Mouse (Mus musculus) c-Kit-positive CD71-positive TER-119-positive erythroid progenitor cells, embryonic 14.5 days (primary cell): ENCODE data around the gene Nmnat2.

ENCODE experiments used
- DNase-seq: peaks from one replicate; pipeline ENCODE4 v3.0.0-alpha.2; 2013; ENCODE audit warnings: low spot score

Nmnat2 gene

DNA sequence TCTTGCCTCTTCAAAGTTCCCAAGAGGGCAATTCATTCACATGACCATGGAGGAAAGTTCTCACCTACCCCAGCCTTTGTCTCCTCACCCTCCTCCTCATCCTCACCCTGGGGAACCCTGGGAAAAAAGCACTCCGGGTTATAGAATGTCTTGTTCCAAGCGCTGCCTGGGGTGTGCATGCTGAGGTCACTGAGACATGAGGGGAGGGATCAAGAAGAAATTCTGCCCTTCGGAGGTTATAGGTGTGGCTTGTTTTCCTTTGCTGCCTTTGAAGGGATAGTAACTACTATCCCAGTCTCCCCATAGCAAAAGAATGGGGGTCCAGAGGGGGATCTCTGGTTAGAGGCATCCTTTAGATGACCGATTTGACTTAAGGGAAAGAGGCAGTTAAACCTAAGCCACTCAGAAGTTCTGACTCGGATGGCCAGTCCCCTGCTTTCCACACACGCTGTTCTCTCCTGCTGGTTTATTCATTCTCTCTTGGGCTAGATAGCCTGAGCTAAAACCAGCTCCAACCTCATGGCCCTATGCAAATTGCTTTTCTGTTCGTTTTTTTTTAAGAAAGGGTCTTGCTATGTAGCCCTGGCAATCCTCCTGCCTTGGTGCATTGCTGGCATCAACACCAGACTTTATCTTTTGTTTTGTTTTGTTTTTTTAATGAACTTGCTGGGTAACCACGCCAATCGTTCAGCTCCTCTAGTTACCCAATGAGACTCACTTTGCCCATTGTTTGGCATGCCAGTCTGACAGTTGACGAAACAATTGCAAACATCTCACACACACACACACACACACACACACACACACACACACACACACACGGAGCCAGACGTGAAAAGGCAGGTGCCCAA is 139.7 kb downstream of the Nmnat2 start:
- no peak for DNase-seq

DNA sequence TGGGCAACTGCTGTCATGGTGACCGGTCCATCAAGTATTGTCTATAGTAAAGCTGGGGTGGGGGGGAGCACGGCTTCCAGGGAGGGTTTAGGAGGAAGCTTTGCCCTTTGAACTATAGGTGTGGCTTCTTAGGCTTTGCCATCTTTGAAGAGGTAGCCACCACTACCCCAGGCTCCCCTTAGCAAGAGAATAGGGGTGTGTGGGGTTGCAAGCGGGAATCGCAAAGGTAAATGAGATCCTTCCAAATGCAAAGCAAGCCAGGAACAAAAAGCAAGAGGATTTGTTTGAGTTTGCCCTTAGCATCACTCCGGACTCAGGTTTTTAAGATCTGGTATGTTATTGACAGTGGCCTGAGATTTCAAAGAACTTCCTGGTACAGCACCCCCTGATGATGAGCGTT is 140.5 kb downstream of the Nmnat2 start:
- no peak for DNase-seq

DNA sequence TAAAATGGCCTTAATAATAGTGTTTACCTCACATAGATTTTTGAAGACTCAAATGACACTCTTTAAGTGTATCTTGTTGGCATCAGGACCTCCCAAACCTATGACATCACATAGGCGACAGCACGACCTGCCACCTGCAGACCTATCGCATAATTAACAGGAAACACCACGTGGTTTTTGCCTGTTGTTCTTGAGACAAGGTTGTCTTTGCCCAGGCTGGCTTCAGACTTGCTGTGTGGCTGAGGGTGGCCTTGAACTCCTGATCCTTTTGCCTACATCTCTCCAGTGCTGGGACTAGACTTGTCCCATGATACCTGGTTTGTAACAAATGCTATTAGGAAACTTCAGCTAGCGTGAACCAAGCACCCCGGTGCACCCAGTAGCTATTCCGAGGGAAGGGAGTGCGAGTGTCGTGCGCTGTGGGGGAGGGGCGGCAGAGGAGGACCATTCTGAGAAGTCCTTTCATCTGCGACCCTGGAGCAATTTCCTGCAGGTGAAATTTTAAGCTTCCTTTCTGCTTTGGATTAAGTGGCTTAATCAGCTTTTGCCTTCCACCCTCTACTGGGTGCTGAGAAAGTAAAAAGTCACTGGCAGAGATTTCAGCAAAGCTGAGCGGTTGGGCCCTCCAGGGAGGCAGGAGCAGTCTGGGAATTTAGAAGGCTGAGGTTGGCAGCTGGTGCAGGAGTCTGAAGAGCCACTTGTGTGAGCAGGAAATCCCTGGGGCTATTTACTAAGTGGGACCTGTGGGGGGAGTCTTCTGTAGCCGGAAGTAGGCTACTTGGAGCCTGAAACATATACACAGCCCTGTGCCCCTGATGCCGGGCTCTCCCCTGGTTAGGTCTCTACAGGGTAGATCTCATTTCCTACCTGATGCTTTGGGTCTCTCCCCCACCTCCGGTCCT is 141.3 kb downstream of the Nmnat2 start:
- DNase-seq, result no peak

DNA sequence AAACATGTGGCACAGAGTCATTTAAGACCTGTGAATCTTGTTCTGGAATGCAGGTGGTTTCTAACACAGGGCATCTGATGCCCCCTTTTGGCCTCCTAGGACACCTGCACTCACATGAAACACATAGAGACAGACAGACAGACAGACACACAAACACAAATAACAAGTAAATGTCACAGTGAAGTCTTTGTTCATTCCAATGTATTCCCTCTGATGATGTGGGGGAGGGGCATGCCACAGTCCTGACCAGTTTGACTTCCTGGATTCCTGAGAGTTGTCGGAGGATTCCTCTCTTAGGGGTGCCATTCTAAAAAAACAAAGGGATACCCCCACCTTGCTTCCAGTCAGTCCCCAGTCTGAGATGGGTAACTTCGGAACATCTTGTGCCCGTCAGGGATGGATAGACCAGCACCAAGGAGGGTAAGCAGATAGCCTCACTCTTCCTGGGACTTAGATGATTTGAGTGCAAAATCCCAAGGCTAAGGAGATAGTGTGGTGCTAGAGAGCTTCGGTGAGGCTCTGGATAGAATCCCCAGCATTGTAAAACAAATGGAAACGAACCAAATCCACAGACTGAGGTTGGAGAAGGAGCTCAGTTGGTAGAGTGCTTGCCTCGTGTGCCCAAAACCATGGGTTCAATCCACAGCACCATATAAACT is 142.4 kb downstream of the Nmnat2 start:
- no peak for DNase-seq

DNA sequence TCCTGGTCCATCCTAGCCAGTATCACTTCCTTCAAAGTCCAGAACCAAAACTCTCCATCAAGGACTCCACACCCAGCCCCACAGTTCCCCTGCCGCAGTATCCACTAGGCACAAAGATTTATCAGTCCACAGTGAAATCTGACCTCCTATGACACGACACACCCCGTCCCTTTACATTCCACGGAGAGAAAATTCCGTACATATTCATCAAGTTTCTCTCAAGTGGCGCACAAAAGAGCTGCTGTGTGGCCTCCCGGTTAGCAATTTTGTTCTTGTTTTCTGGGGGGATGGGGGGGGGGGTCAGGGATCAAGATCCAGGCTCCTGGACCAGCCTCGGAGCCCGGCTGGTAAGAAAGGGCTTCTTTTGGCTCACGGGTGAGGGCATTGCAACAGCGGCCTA is 143.8 kb downstream of the Nmnat2 start:
- DNase-seq, result no peak

DNA sequence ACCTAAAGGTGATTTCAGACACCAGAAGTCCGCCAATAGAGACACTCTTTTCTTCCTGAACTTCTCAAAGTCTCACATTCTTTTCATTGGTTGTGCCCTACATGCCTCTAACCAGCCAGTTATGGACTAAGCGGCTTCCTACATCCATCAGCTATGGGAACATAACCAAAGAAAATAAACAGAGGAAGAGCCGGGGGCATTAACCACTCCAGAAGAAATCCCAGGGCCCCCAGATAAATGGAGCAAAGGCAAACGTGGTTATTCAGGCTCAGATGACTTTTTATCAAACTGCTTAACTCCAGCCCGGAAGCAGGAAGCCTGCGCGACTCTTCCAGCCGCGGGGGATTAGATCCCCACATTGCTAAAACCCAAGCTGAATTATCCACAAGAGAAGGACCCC is 146.1 kb downstream of the Nmnat2 start:
- DNase-seq, result no peak

DNA sequence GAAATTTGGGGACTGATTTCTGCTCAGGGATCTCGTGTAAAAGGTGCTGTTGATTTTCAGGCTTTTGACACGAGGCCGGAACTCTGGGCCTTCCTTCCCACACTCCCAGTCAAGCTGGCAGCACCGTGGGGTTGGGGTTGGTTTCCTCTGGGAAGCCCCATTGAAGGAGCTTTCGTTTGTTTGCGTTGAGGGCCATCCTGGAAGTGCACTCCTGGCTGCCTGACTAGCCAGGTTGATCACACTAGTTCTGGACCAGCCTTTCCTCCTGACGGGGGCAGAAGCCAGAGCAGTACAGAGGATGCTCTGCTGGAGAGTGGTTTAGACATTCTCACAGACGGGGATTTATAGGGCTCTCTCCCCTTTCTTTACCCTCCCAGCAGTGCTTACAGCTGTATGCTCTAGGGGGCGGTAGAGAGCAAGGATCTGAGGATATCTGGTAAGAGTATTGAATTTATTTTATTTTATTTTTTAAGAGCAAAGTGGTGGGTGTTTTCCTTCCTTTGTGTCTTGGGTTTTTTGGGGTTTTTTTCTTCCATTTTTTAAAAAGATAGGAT is 146.6 kb downstream of the Nmnat2 start:
- peak; percentile 45 for DNase-seq

DNA sequence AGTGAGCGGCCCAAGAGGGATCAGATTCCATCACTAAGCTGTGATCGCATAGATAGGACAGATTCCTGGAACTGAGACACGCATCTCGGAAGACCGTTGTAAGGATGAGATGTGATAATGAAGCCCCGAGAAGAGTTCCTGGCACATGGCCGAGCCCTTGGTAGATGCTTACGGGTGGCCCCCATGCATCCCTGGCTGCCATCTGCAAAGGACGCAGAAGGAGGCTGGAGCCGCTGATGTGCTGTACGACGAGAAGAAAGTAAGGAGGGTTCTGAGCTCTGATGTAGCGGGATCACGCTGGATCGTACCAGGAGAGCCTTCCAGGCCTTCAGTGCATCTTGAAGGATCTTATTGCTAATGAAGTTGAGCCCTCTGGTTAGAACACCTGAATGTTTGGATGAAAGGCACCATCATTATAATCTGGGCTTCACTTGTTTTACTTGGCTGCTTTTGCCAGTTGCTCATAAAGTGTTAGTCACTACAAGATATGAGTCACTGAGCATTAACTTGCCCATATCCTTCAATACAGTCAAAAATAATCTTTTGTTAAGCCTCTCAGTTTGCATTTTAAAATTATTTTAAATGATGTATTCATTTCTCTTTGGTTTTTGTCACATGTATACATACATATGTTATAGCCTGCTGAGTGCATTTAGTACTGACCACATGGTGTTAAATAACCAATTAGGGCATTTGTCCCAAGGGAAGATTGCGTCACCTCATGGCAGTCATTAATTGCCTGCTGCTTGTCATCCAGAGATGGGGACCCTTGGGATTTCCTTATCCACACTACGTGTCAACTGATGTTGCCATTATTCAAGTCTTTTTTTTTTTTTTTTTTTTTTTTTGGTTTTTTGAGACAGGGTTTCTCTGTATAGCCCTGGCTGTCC is 147.7 kb downstream of the Nmnat2 start:
- DNase-seq, result no peak

DNA sequence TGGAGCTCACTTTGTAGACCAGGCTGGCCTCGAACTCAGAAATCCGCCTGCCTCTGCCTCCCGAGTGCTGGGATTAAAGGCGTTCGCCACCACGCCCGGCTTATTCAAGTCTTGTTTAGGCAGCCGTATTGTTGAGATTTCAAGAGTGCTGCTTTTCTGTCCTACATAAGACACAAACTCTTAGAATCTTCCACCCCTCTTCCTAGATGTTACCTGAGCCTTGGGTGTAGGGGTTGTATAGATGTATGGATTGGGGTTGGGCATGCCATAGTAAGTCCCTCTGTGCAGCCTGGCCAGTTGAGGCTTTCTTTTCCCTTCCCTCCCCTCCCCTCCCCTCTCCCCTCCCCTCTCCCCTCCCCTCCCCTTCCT is 148.4 kb downstream of the Nmnat2 start:
- no peak for DNase-seq

DNA sequence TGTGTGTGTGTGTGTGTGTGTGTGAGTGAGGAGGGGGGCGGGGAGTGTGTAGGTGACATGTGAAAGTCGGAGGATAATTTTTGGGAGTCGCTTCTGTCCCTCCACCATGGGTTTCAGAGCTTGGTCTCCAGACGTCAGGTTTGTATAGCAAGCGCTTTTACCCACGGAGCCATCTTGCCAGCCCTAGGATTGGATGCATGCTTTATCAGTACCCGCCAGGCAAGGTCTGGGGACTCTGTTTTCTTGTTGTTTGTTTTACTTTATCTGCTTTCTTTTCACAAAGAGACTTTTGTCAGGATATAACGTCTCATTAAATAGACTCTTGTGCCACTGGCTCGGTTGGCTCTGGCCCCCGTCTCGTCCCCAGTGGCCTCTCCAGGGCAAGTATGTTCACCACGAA is 150.0 kb downstream of the Nmnat2 start:
- no peak for DNase-seq

DNA sequence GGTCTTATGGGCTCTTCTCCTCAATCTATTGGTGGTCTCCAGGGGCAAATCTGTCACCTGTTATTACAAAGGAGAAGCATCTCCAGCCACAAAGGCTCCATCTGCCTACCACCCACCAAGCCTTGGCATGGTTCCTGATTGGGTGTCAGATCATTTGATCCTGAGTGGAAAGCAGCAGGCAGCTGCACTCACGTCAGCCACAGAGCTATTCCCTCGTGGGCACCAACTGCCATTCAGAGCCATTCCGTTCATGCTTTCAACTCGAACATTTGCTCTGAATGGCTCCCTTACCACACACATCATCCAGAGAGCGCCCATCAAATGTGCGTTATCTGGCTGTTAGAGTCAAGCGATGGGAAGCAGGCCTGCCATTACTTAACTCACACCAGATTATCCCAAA is 153.1 kb downstream of the Nmnat2 start:
- no peak for DNase-seq

DNA sequence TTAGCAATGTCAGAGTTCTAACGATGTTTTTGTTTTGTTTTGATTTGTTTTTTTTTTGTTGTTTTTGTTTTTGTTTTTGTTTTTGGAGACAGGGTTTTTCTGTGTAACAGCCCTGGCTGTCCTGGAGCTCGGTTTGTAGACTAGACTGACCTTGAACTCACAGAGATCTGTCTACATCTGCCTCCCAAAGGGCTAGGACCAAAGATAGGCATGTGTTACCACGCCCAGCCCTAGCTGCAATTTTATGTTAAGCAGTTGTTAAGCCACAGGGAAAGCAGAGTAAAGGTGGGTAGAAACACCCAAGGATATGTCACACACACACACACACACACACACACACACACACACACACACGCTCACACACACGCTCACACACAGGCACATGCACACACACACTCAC is 154.6 kb downstream of the Nmnat2 start:
- no peak for DNase-seq

DNA sequence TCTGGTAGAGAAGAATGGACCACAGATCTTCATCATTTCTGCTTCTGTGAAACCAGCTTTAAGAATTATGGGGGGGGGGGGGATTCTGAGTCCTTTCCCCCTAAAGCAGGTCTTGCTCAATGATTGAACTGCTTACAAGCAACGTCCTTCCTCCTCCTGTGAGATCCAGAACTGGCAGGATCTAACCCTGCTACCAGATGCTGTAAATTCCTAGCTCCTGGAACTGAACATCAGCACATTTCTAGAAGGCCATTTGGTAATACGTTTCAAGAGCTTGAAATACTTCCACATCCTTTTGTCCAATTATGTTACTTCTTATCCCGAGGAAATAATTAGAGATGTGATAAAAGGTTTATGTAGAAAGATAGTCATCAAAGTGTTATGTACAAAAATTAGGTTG is 155.0 kb downstream of the Nmnat2 start:
- DNase-seq, result no peak

DNA sequence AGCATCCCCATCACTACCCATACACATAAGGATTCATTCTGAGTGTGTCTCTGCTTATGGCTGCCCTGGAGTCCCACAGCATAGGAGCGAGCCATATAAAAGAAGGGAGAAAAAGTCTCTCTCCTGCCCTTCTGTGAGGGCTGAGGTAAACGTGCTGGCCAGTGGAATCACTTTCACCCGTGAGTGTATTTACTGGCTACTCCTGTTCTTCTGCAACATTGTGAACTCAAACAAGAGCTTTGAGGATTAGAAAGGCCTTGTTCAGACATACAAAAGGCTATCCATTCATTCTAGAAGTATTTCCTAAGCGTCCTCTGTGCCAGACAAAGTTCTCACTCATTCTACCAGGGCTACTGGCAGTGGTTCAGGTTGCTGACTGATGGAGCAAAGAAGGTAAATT is 156.8 kb downstream of the Nmnat2 start:
- DNase-seq, result no peak

DNA sequence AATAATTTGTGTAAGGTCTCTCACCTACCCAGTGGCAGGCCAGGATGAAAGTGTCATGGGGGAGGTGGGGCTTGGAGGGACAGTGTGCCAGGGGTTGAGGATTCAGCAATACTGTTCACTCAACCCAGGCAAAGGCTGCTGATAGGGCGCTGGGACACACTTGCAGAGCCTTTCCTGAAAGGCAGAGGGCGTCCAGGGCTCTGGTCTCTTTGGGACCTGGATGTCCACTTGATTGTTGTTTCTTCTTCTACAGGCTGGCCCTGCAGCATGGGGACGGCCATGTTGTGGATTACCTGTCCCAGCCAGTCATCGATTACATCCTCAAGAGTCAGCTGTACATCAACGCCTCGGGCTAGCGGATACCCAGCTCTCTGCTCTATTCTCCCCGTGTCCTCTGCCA is 160.5 kb downstream of the Nmnat2 start:
- no peak for DNase-seq

DNA sequence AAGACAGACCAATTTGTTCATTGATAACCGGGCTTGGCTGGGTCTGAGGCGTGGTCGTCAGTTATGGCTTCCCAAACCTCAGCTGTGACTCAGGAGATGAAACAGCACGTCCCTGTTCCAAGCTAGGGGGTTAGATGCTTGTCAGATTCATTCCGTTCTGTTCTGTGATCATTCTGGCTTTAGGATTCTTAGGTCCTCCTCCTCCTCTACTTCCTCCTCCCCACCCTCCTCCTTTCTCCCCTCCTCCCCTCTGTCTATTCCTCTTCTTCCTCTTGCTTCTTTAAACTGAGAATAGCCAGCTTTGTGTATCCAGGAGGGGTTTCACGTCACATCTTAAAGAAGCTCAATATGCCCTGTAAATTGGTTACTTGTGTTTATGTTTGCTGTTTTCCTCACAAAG is 165.8 kb downstream of the Nmnat2 start:
- no peak for DNase-seq

DNA sequence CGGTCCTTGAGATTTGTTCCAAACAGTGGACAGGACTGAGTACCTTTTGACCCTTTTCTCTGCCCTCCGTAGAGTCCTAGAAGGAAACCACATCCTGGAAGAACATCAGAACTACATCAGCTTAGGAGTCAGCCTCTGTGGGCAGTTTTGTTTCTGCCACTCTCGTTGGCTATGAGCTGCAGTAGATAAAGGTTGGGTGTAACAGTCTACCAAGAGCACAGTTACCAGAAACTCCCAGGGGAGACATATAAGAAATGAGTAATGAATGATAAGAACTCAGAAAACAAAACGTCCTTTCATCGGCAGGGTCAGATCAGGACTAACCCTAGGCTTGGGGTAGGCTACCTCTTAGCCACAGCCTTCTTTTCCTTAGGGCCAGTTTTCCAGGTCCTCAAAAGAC is 166.5 kb downstream of the Nmnat2 start:
- no peak for DNase-seq

DNA sequence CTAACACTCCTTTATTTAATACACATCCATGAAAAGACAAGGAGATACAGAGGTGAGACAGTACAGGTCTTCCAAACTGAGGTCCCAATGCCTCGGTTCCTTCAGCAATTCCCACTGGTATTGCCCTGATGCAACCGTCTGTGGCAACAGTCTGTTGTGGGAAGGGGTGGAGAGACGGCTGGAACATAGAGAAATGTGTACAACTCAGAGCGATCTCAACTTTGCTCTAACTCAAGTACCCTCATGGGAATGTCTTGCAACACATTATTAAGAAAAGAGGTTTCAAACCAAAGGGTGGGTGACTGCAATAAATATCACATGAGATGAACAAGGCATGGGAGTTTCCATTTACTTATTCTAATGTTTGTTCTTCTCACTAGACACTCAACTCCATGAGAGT is 168.0 kb downstream of the Nmnat2 start:
- no peak for DNase-seq

DNA sequence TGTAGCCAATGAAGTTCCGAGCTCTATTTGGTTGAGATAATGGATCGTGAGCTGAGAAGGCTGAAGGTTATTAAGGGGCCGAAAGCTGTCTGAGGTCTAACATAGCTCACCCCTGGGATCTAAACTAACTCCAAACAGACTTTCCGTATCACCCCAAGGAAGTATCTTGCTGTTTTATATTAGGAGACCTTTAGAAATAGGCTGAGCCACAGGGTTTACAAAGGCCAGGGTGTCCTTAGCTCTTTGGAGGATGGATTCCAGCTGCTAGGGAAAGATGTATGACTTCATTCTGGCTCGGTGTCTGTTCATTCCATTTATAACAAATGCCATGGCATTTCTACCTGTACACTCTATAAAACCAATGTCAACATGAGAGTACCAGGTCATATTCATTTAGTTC is 169.7 kb downstream of the Nmnat2 start:
- DNase-seq, result no peak

DNA sequence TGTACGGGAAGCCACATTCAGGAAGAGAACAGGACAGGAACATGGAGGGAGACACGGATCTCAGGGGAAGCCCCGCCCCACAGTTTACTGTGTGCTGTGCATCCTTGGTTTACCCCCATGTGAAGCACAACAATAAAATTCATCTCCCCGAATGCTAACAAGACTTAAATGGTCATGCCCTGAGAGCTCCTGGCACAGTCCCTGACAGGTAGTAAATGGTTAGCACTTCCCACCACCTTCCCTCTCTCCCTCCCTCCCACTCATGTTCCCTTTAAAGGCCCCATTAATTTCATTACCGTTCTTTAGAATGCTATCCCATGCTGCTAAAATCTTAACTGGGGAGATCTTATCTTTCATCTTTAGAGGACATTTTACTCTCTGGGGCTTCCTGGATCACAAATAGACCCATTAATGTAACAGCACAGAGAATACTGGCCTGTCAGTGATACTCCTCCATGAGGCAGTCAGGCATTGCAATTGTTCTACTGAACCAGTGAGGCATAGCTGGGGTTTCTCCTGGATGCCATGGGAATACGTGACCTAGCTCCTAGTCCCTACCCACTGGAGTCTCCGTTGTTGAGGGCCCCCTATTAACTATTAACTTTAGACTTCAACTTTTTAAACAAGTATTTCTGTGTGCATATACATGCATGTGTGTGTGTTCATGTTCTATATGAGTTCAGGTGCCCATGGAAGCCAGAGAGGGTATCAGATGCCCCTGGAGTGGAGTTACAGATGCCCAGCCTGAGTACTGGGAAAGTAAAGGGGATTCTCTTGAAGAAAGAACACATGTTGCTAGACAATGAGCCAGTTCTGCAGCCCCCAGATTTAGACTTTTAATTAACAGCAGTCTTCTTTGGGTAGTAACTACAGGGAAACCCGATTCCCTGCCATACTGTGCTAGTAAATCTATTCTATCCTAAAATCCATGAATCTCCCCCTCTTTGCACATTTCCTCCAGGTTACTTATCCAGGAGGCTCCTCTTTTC is 170.8 kb downstream of the Nmnat2 start:
- no peak for DNase-seq
